Mouse (Mus musculus) erythroblast, adult 5-6 weeks (primary cell): ENCODE measurements around the gene Nek10. TPM values are rescaled to one million over a fixed set of nuclear protein-coding genes. Genes with fewer than 3 reads are reported as not detected.

Experiments used
- ATAC-seq: replicated peaks from 2 replicates; pipeline ENCODE4 v1.8.0; 2016; ENCODE audit warnings: moderate number of reproducible peaks, mild to moderate bottlenecking, moderate TSS enrichment, inconsistent platforms; ENCODE audit not compliant: poor library complexity, low FRiP score, severe bottlenecking
- total RNA-seq, 2 experiments: library from RNA; stranded (forward) in 1 of 2; stranded (reverse) in 1 of 2; fragments of 150-400 nt in 1 of 2; fragments of 200-764, 138-1000 nt in 1 of 2; gene quantifications; 2 replicates each; pipeline versions ENCODE4 v1.2.3 to v1.2.4; 2015 to 2017; ENCODE audit warnings: low replicate concordance in 2 of 2

Gene Nek10
- total RNA-seq, 2 experiments from 2014 or later = 0.43 TPM; not detected in 1

GRCm38 (mm10) chr14:14869239-14869638 is 66.0 kb downstream of the Nek10 start:
- no peak for ATAC-seq

- ATAC-seq = no peak
Measured at GRCm38 (mm10) chr14:14870059-14870458, 66.8 kb downstream of the Nek10 start.

- ATAC-seq = no peak
Measured at GRCm38 (mm10) chr14:14870463-14870862, 67.2 kb downstream of the Nek10 start.

GRCm38 (mm10) chr14:14871121-14871520 is 67.9 kb downstream of the Nek10 start:
- ATAC-seq = no peak

- ATAC-seq = no peak
Measured at GRCm38 (mm10) chr14:14871700-14872099, 68.5 kb downstream of the Nek10 start.

- no peak for ATAC-seq
Measured at GRCm38 (mm10) chr14:14893932-14894652, 90.9 kb downstream of the Nek10 start.

DNA sequence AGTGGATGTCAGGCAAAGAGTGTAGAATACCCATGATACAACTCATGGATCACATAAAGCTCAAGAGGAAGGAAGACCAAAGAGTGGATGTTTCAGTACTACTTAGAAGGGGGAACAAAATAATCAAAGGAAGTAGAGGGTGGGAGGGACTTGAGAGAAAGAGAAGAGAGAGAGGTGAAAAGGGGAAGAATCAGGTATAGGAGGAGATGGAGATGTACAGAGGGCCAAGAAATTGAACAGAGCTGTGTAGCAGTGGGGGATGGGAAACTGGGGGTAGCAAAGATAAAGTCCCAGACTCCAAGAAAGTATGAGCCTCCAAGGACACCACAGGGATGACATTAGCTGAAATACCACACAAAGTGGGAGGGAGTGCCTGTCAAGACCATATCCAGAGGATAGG is 91.6 kb downstream of the Nek10 start:
- no peak for ATAC-seq

DNA sequence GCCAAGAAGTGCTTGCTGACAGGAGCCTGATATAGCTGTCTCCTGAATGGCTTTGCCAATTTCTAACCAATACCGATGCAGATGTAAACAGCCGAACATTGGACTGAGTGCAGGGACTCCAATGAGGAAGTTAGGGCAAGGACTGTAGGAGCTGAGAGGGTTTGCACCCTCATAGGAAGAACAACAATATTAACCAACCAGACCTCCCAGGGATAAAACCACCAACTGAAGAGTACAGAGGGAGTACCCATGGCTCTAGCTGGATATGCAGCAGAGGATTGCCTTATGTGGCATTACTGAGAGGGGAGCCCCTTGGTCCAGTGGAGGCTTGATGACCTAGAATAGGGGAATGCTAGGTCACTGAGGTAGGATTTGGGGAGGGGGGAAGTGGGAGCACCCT is 92.1 kb downstream of the Nek10 start:
- no peak for ATAC-seq

GRCm38 (mm10) chr14:14896399-14897136 is 93.4 kb downstream of the Nek10 start:
- ATAC-seq = no peak

- ATAC-seq = 0 out of 2 replicates have a peak, but pooled peaks have one; percentile 30
Measured at GRCm38 (mm10) chr14:14904750-14905529, 101.7 kb downstream of the Nek10 start.

DNA sequence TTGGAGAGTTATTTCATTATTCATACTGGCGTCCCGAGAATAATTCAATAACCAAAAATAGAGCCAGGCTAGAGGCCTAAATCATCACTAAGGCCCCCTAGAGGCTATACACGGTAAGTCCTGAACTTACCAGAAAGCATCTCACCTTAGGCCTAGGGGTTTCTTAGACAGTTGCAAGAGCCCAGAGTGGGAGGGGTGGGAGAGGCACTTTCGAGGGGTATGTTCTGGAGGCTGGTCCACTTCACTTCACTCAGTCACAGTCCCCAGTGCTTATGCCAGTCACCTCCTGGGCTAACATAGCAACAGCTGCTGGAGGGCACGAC is 102.3 kb downstream of the Nek10 start:
- ATAC-seq = no peak

GRCm38 (mm10) chr14:14925615-14926014 is 122.4 kb downstream of the Nek10 start:
- no peak for ATAC-seq

DNA sequence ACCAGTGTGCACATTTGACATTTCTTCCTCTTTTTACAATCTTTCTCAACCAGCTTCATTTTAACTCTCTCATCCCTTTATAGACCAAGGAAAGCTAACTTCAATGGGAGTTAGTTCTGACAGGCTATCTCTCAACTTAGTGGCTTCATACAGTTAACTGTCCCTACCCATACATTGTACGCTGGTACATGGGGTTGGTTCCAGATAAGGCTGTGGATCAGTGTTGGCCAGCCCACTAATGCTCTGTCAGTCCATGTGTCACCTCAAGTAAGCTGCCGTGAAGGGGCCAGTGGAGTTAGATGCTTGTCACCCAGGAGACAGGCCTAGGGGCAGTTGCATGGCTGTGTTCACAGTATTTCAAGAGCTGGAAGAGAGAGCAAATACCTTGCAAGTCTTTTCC is 124.3 kb downstream of the Nek10 start:
- no peak for ATAC-seq

DNA sequence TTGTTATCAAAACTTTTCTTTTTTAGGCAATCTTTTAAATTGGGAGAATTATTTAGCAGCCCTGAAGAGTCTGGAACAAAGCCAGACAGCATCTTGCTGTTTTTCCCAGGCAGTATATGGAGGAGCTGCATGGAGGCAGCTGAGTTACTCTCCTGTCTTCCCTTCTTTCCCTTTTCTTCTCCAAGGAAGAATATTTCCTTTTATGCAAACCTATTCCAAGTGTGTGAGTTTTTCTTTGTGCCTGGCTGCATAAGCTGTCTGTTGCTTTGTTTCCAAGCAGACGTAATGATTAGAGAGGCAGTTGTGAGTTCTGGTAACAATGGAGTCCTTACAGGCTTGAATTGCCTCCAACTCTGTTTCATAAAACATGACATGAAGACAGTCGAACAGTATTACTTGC is 131.8 kb downstream of the Nek10 start:
- no peak for ATAC-seq

DNA sequence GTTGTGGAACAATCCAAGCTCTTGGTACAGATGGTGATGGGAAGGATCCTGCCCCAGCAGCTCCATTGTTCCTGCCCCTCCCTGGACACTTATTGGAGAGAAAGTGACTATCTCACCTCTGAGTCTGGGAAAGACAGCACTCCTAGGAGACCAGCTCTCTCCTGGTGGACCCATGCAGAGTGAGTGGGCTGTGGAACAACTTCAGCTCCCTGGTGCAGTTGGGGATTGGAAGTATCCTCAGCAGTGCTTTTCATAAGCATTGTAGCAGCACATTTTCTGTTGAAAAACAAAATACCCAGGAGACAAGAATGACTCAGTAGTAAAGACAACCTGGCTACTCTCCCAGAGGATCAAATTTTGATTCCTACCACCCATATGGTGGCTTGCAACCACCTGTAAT is 142.7 kb downstream of the Nek10 start:
- ATAC-seq = no peak

DNA sequence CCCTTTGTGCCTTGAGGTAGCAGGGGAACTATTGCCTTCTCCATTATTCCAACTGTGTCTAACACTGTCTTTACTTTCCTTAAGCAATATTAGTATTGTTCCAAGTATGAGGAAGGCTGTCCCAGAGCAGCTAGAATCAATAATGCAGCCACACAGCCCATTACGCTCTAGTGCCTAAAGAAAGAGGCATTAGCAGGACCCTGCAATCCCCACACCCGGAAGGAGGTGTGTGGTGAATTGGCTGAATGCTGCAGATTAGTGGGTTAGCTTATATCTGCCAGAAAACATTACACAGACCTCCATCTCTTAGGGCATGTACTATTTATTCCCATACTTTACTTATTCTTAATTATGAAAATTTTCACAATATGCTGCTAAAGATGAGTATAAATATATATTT is 145.8 kb downstream of the Nek10 start:
- ATAC-seq = no peak

GRCm38 (mm10) chr14:14951808-14952207 is 148.6 kb downstream of the Nek10 start:
- no peak for ATAC-seq

DNA sequence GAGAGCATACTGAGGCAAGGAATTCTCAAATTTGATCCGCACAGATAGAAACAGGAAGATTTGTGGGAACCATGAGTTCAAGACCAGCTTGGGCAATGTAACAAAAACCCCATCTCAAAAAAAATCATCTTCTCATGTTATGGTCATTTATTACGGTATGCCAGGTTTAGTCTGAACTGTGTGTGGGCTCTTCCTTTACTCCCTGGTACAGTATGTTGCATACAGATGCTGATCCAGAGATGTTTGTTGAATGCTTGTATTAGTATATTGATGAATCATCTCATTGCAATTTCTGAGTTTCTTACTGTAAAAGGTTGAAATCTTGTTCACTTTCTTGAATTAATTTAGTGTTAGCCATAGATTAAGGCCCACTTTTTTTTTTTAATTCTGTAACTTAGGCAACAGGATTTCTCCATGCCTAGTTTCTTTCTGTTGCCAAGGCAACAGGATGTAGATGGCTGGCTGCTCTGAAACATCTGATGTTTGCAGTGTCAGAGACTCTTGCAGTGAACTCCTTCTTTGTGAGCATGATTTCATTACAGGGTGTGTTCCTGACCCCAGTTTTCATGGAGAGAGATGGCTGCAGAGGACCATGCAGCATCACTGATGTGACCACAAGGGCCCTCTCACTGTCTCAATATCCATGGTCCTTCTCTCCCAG is 156.7 kb downstream of the Nek10 start:
- no peak for ATAC-seq

DNA sequence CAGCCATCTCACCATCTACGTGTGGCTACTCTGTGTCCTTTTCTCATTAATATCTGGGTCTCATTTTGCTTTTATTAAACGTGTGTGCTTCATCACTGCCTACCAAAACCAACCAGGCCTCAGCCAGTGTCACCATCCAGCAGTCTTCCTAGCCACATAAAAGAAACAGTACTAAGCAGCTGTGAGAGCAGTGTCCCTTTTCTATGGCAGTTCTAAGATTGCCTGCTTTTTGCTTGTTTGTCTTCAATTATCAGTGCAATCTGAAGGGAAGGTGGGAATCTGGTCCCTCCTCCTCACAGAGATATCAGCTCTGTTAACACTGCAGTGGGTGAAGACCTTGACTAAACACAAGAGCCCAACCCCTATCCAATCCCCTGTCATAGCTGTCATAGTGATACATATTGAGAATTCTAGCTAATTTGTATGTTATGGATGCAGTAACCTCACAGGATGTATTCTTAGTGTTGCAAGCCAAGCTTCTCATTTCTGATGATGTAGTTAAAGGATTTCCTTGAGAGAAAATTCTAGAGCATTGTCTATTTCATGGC is 157.3 kb downstream of the Nek10 start:
- ATAC-seq = no peak

DNA sequence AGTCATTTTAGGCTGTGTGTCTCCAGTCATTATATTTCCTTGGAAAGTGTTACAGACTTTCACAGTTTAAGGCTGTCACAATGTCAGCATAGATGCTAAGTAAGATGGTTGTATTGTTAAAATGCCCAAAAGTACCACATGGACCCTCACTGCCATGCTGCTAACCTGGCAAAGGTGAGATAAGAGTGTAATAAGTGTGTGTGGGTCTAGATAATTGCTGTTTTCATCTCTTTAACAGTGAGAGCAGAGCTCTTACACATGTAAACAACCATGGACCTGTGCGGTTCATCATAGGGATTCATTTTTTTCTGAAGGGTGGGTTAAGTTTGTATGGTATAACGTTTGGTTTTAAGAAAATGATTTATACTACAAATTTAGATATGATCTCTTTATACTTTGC is 167.4 kb downstream of the Nek10 start:
- ATAC-seq = peak; percentile 82
